Mouse (Mus musculus): Measurements from ENCODE around the gene Fam189b. TPM values are rescaled to one million over a fixed set of nuclear protein-coding genes. Genes with fewer than 3 reads are reported as not detected.

The Fam189b gene
- polyA plus RNA-seq, 1 experiment, result 27.4 TPM

DNA sequence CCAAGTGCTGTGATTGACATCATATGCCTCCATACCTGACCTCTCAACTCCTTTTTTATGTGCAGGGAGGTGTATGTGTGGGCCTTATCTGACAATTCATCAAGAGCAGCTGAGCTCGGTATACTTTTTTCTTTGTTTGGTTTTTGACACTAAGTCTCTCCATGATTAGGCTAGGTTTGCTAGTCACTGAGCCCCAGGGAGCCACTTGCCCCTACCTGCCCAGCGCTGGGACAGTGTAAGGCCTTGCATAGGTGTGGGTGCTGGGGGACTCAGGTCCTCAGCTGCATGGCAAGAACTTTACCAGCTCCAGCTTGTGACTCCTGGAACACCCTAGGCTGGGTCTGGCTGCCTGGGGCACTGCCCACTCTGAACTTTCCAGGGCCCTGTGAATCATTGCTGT lies 23.8 kb downstream of the Fam189b start:
- Histone ChIP-seq H3K36me3 (ENCODE audit: control insufficient read depth, insufficient read depth) (peaks cover 50% of the 10 kb centered on the region), H3K27me3 (ENCODE audit: control insufficient read depth, insufficient read depth, insufficient read length) (no peaks in the 10 kb centered on the region), H3K79me2 (ENCODE audit: control insufficient read depth, insufficient read depth) (peaks cover 16% of the 10 kb centered on the region), H3K79me3 (ENCODE audit: low read depth) (no peaks in the 10 kb centered on the region), H3K4me3 (ENCODE audit: insufficient read depth, poor library complexity, severe bottlenecking) (no peak overlapping the region), H3ac (ENCODE audit: control insufficient read depth, insufficient read length, low read depth) (no peak overlapping the region)
- TF ChIP-seq MYOD1 (IDR thresholded peaks at IDR 0.05; ENCODE audit: control insufficient read depth, insufficient read length, low read depth) (no peak), CEBPB (IDR thresholded peaks at IDR 0.05; ENCODE audit: low read depth) (no peak), MYOG (IDR thresholded peaks at IDR 0.05; ENCODE audit: control insufficient read depth, extremely low read depth, insufficient read length) (no peak), MAX (IDR thresholded peaks at IDR 0.05) (no peak), USF1 (IDR thresholded peaks at IDR 0.05; ENCODE audit: low read depth) (no peak), FOSL1 (IDR thresholded peaks at IDR 0.05; ENCODE audit: insufficient read depth, low read length, poor library complexity, severe bottlenecking) (no peak), CTCF (IDR thresholded peaks at IDR 0.05; ENCODE audit: control insufficient read depth, insufficient read depth, insufficient read length) (no peak)

DNA sequence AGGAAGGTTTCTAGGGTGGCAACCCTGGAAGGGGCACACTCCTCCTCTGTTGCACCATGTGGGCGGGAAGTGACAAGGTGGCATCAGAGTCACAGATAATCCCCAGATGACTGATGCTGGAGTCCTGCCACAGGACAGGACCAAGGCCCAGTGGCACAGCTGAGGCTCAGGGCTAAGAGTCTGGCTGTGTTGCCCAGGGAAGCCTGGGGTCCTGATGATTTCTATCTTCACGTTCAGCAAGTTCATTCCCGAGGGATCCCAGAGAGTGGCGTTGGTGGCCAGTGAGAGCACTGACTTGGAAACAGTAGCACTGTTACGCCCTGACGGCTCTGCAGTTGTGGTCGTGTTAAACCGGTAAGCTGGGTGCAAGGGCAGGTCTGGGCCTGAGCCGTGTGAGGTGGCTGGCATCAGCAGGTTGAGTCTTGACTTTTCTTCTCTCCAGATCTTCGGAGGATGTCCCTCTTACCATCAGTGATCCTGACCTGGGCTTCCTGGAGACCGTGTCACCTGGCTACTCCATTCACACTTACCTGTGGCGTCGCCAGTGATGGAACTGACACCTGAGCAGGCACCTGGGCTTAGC lies 25.2 kb downstream of the Fam189b start:
- TF ChIP-seq CEBPB (IDR thresholded peaks at IDR 0.05; ENCODE audit: low read depth) (no peak), MAX (IDR thresholded peaks at IDR 0.05) (no peak), MYOD1 (IDR thresholded peaks at IDR 0.05; ENCODE audit: control insufficient read depth, insufficient read length, low read depth) (no peak), FOSL1 (IDR thresholded peaks at IDR 0.05; ENCODE audit: insufficient read depth, low read length, poor library complexity, severe bottlenecking) (no peak), MYOG (IDR thresholded peaks at IDR 0.05; ENCODE audit: control insufficient read depth, extremely low read depth, insufficient read length) (no peak), USF1 (IDR thresholded peaks at IDR 0.05; ENCODE audit: low read depth) (no peak), CTCF (IDR thresholded peaks at IDR 0.05; ENCODE audit: control insufficient read depth, insufficient read depth, insufficient read length) (no peak)
- Histone ChIP-seq H3ac (ENCODE audit: control insufficient read depth, insufficient read length, low read depth) (no peak overlapping the region), H3K79me2 (ENCODE audit: control insufficient read depth, insufficient read depth) (peaks cover 27% of the 10 kb centered on the region), H3K79me3 (ENCODE audit: low read depth) (peaks cover 6% of the 10 kb centered on the region), H3K4me3 (ENCODE audit: insufficient read depth, poor library complexity, severe bottlenecking) (no peak overlapping the region), H3K36me3 (ENCODE audit: control insufficient read depth, insufficient read depth) (peaks cover 53% of the 10 kb centered on the region), H3K27me3 (ENCODE audit: control insufficient read depth, insufficient read depth, insufficient read length) (no peaks in the 10 kb centered on the region)

DNA sequence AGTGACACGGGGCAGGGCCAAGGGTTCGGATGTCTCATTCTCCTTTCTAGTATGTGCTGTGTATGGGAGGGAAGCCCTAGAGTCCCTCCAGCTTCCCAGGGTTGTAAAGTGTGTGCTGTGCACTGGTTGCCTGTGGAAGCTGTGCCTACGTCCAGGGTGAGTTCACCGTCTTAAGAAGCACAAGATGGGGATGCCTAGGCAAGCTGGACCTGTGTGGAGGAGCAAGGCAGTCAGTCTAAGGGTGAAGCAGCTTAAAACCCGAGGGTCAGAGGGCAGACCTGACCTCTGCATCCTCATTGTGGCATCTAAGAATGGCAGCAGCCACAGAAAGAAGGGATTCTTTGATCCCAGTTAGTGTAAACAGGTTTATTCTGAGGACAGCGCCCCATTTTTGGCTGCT lies 25.8 kb downstream of the Fam189b start:
- no peak overlapping the region for H3ac ChIP-seq (ENCODE audit: control insufficient read depth, insufficient read length, low read depth)
- H3K79me3 ChIP-seq (ENCODE audit: low read depth), result peaks cover 11% of the 10 kb centered on the region
- H3K36me3 ChIP-seq (ENCODE audit: control insufficient read depth, insufficient read depth), result peaks cover 53% of the 10 kb centered on the region

DNA sequence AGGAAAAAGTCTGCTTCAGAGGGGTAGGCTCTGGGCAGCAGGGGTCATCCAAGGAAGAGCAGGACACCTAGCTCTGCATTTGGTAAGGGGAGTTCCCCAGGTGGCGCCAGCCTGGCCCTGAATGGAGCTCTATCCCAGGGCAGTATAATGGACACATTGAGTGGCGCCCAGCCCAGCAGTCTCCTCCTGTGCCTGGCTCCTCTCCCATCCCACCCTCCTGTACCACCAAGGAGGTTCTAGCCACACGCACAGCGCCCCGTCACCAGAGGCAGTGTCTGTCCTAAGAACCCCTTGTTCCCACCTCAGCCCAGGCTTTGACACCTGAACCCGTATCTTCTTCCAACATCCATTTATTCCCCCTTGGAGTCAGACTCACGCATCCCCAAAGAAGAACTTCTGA lies 26.8 kb downstream of the Fam189b start:
- TF ChIP-seq CTCF (IDR thresholded peaks at IDR 0.05; ENCODE audit: control insufficient read depth, insufficient read depth, insufficient read length), result no peak
- TF ChIP-seq MYOG (IDR thresholded peaks at IDR 0.05; ENCODE audit: control insufficient read depth, extremely low read depth, insufficient read length), result no peak
- no peak for TF ChIP-seq MYOD1 (IDR thresholded peaks at IDR 0.05; ENCODE audit: control insufficient read depth, insufficient read length, low read depth)
- no peak for TF ChIP-seq MAX (IDR thresholded peaks at IDR 0.05)
- Histone ChIP-seq H3K36me3 (ENCODE audit: control insufficient read depth, insufficient read depth) (peaks cover 49% of the 10 kb centered on the region), H3K79me2 (ENCODE audit: control insufficient read depth, insufficient read depth) (peaks cover 31% of the 10 kb centered on the region), H3K4me3 (ENCODE audit: insufficient read depth, poor library complexity, severe bottlenecking) (no peak overlapping the region), H3ac (ENCODE audit: control insufficient read depth, insufficient read length, low read depth) (no peak overlapping the region), H3K79me3 (ENCODE audit: low read depth) (peaks cover 11% of the 10 kb centered on the region), H3K27me3 (ENCODE audit: control insufficient read depth, insufficient read depth, insufficient read length) (no peaks in the 10 kb centered on the region)

More for the DNA sequence above, 25.8 kb downstream of the Fam189b start:
- Histone ChIP-seq H3K79me2 (ENCODE audit: control insufficient read depth, insufficient read depth) (peaks cover 30% of the 10 kb centered on the region), H3K27me3 (ENCODE audit: control insufficient read depth, insufficient read depth, insufficient read length) (no peaks in the 10 kb centered on the region), H3K4me3 (ENCODE audit: insufficient read depth, poor library complexity, severe bottlenecking) (no peak overlapping the region)
- TF ChIP-seq MYOD1 (IDR thresholded peaks at IDR 0.05; ENCODE audit: control insufficient read depth, insufficient read length, low read depth), result no peak
- TF ChIP-seq MYOG (IDR thresholded peaks at IDR 0.05; ENCODE audit: control insufficient read depth, extremely low read depth, insufficient read length), result no peak

DNA sequence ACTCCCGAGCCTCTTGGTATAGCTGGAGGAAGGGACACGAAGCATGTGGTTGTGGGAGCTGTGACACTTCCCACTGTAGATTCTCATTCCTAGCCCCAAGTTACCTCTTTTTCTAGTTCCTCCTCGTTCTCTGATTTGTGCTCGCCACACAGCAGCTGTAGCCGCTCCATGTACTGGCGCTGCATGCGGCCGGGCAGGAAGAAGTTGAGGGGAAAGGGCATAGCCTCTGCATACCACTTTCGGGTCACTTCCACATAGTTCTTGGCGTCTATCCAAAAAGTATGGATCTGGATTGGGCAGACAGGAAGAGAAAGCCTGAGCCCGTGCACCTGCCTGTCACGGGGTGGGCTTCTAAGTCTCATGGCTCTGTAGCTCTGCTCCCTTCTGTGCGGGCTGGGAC lies 27.2 kb downstream of the Fam189b start:
- Histone ChIP-seq H3K79me3 (ENCODE audit: low read depth) (peaks cover 11% of the 10 kb centered on the region), H3K79me2 (ENCODE audit: control insufficient read depth, insufficient read depth) (peaks cover 31% of the 10 kb centered on the region), H3K27me3 (ENCODE audit: control insufficient read depth, insufficient read depth, insufficient read length) (no peaks in the 10 kb centered on the region), H3K4me3 (ENCODE audit: insufficient read depth, poor library complexity, severe bottlenecking) (no peak overlapping the region), H3K36me3 (ENCODE audit: control insufficient read depth, insufficient read depth) (peaks cover 44% of the 10 kb centered on the region), H3ac (ENCODE audit: control insufficient read depth, insufficient read length, low read depth) (no peak overlapping the region)
- no peak for TF ChIP-seq CEBPB (IDR thresholded peaks at IDR 0.05; ENCODE audit: low read depth)
- no peak for TF ChIP-seq USF1 (IDR thresholded peaks at IDR 0.05; ENCODE audit: low read depth)
- TF ChIP-seq MYOD1 (IDR thresholded peaks at IDR 0.05; ENCODE audit: control insufficient read depth, insufficient read length, low read depth), result no peak
- no peak for TF ChIP-seq FOSL1 (IDR thresholded peaks at IDR 0.05; ENCODE audit: insufficient read depth, low read length, poor library complexity, severe bottlenecking)

DNA sequence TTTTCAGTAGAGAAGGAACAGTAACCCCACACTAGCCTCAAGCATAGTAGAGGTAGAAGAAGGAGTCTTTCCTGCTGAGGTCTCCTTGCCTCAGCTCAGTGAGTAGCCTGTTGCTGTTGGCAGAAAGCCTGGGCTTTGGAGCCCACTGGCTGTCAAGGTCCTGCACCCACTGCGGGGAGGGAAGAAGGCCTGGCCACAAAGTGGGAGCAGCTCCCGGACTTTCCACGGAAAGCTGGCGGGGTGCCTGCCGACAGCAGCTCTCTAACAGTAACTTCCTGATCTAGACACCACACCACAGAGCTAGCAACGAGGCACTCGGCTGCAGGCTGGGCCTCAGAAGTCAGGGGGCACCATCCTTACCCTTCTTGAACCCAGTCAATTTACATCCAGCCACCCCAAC lies 27.8 kb downstream of the Fam189b start:
- no peak overlapping the region for H3K4me3 ChIP-seq (ENCODE audit: insufficient read depth, poor library complexity, severe bottlenecking)

More for the DNA sequence above, 27.8 kb downstream of the Fam189b start:
- Histone ChIP-seq H3K27me3 (ENCODE audit: control insufficient read depth, insufficient read depth, insufficient read length) (no peaks in the 10 kb centered on the region), H3K79me3 (ENCODE audit: low read depth) (peaks cover 11% of the 10 kb centered on the region), H3K79me2 (ENCODE audit: control insufficient read depth, insufficient read depth) (peaks cover 31% of the 10 kb centered on the region), H3K36me3 (ENCODE audit: control insufficient read depth, insufficient read depth) (peaks cover 43% of the 10 kb centered on the region), H3ac (ENCODE audit: control insufficient read depth, insufficient read length, low read depth) (no peak overlapping the region)
- TF ChIP-seq CTCF (IDR thresholded peaks at IDR 0.05; ENCODE audit: control insufficient read depth, insufficient read depth, insufficient read length) (no peak), USF1 (IDR thresholded peaks at IDR 0.05; ENCODE audit: low read depth) (no peak)
